Mouse (Mus musculus): ENCODE data around the gene Prss43. TPM values are rescaled to one million over a fixed set of nuclear protein-coding genes. Genes with fewer than 3 reads are reported as not detected.

The Prss43 gene
- polyA plus RNA-seq (2015; fragmentation: Nextera tagmentation; extraction: Ambion mirVana) = not detected in 2 replicates

GRCm38 (mm10) chr9:110826390-110826789 is at the start of gene Prss43:
Gene Prss43, plus strand, starts transcription at chr9:110826690.
- Histone ChIP-seq H3K9ac (ENCODE audit: low read depth, low read length) (no peak within 1 kb of the TSS), H3K4me3 (replicated peaks; ENCODE audit: low read depth, low read length) (no peak within 1 kb of the TSS), H3K9me3 (replicated peaks; ENCODE audit: low read length) (no peaks in the 10 kb centered on the region), H3K36me3 (ENCODE audit: insufficient read depth, low read length) (no peaks in the 10 kb centered on the region), H3K27ac (no peak within 1 kb of the TSS), H3K4me2 (ENCODE audit: low read length) (no peak within 1 kb of the TSS), H3K4me1 (replicated peaks; ENCODE audit: insufficient read depth, low read length) (no peaks in the 10 kb centered on the region), H3K27me3 (ENCODE audit: insufficient read depth, low read length) (no peaks in the 10 kb centered on the region)
- no peak for TF ChIP-seq CTCF (IDR thresholded peaks at IDR 0.05; ENCODE audit: low read depth)
- WGBS = 71% methylated on average over 3 of the region's 3 CpGs
- ATAC-seq (replicated peaks; ENCODE audit: low FRiP score, low read depth) (no peak), DNase-seq (ENCODE audit: low spot score) (no peak)

GRCm38 (mm10) chr9:110778100-110778499 is 48.4 kb upstream of the Prss43 start:
- Histone ChIP-seq H3K27ac (no peak overlapping the region), H3K9me3 (replicated peaks; ENCODE audit: low read length) (no peaks in the 10 kb centered on the region), H3K4me3 (replicated peaks; ENCODE audit: low read depth, low read length) (no peak overlapping the region), H3K27me3 (ENCODE audit: insufficient read depth, low read length) (no peaks in the 10 kb centered on the region), H3K4me1 (replicated peaks; ENCODE audit: insufficient read depth, low read length) (0 out of 2 replicates have a peak, but pooled peaks cover 3% of the 10 kb centered on the region), H3K4me2 (ENCODE audit: low read length) (no peak overlapping the region), H3K9ac (ENCODE audit: low read depth, low read length) (no peak overlapping the region), H3K36me3 (ENCODE audit: insufficient read depth, low read length) (no peaks in the 10 kb centered on the region)
- ATAC-seq (replicated peaks; ENCODE audit: low FRiP score, low read depth) (no peak), DNase-seq (ENCODE audit: low spot score) (no peak)
- WGBS = 69% methylated on average over 1 of the region's 1 CpGs
- no peak for TF ChIP-seq CTCF (IDR thresholded peaks at IDR 0.05; ENCODE audit: low read depth)

- no peaks in the 10 kb centered on the region for H3K9me3 ChIP-seq (replicated peaks; ENCODE audit: low read length)
- WGBS = 82% methylated on average over 7 of the region's 7 CpGs
- ATAC-seq (replicated peaks; ENCODE audit: low FRiP score, low read depth) = no peak
- no peak overlapping the region for H3K4me3 ChIP-seq (replicated peaks; ENCODE audit: low read depth, low read length)
- H3K36me3 ChIP-seq (ENCODE audit: insufficient read depth, low read length) = no peaks in the 10 kb centered on the region
- peak; percentile 28; the same call in 1 of the 2 replicates for TF ChIP-seq CTCF (IDR thresholded peaks at IDR 0.05; ENCODE audit: low read depth)
- 0 out of 2 replicates have a peak, but pooled peaks cover 3% of the 10 kb centered on the region for H3K4me1 ChIP-seq (replicated peaks; ENCODE audit: insufficient read depth, low read length)
- H3K9ac ChIP-seq (ENCODE audit: low read depth, low read length) = no peak overlapping the region
- H3K27ac ChIP-seq = no peak overlapping the region
- no peak overlapping the region for H3K4me2 ChIP-seq (ENCODE audit: low read length)
- no peak for DNase-seq (ENCODE audit: low spot score)
- H3K27me3 ChIP-seq (ENCODE audit: insufficient read depth, low read length) = no peaks in the 10 kb centered on the region
Observed at GRCm38 (mm10) chr9:110778559-110778958, 47.9 kb upstream of the Prss43 start.

GRCm38 (mm10) chr9:110779242-110779913 is 47.1 kb upstream of the Prss43 start:
- Histone ChIP-seq H3K36me3 (ENCODE audit: insufficient read depth, low read length) (no peaks in the 10 kb centered on the region), H3K27ac (no peak overlapping the region), H3K27me3 (ENCODE audit: insufficient read depth, low read length) (no peaks in the 10 kb centered on the region), H3K4me3 (replicated peaks; ENCODE audit: low read depth, low read length) (no peak overlapping the region), H3K4me1 (replicated peaks; ENCODE audit: insufficient read depth, low read length) (0 out of 2 replicates have a peak, but pooled peaks cover 3% of the 10 kb centered on the region), H3K9ac (ENCODE audit: low read depth, low read length) (no peak overlapping the region), H3K9me3 (replicated peaks; ENCODE audit: low read length) (no peaks in the 10 kb centered on the region), H3K4me2 (ENCODE audit: low read length) (no peak overlapping the region)
- peak; percentile 64 for TF ChIP-seq CTCF (IDR thresholded peaks at IDR 0.05; ENCODE audit: low read depth)
- ATAC-seq (replicated peaks; ENCODE audit: low FRiP score, low read depth) (no peak), DNase-seq (ENCODE audit: low spot score) (peak; percentile 61)
- 61% methylated on average over 5 of the region's 5 CpGs for WGBS

- DNase-seq (ENCODE audit: low spot score) = peak; percentile 93
- WGBS = under 1% methylated on average over 40 of the region's 43 CpGs
- peak overlapping the region; percentile 41 for H3K4me3 ChIP-seq (replicated peaks; ENCODE audit: low read depth, low read length)
- H3K27me3 ChIP-seq (ENCODE audit: insufficient read depth, low read length) = no peaks in the 10 kb centered on the region
- no peaks in the 10 kb centered on the region for H3K9me3 ChIP-seq (replicated peaks; ENCODE audit: low read length)
- 0 out of 2 replicates have a peak, but pooled peaks cover 3% of the 10 kb centered on the region for H3K4me1 ChIP-seq (replicated peaks; ENCODE audit: insufficient read depth, low read length)
- H3K27ac ChIP-seq = peak overlapping the region; percentile 25; the same call in 1 of the 2 replicates
- H3K4me2 ChIP-seq (ENCODE audit: low read length) = peak overlapping the region; percentile 87
- peak overlapping the region; percentile 62 for H3K9ac ChIP-seq (ENCODE audit: low read depth, low read length)
- no peaks in the 10 kb centered on the region for H3K36me3 ChIP-seq (ENCODE audit: insufficient read depth, low read length)
- ATAC-seq (replicated peaks; ENCODE audit: low FRiP score, low read depth) = peak; percentile 90
- TF ChIP-seq CTCF (IDR thresholded peaks at IDR 0.05; ENCODE audit: low read depth) = peak; percentile 97
Observed at GRCm38 (mm10) chr9:110781256-110781721, 45.2 kb upstream of the Prss43 start.

GRCm38 (mm10) chr9:110781731-110782130 is 44.8 kb upstream of the Prss43 start:
- ATAC-seq (replicated peaks; ENCODE audit: low FRiP score, low read depth) (peak; percentile 52), DNase-seq (ENCODE audit: low spot score) (peak; percentile 74)
- no peak; the same call in none of the 2 replicates for TF ChIP-seq CTCF (IDR thresholded peaks at IDR 0.05; ENCODE audit: low read depth)
- Histone ChIP-seq H3K27ac (peak overlapping the region; percentile 25; the same call in 1 of the 2 replicates), H3K27me3 (ENCODE audit: insufficient read depth, low read length) (no peaks in the 10 kb centered on the region), H3K4me3 (replicated peaks; ENCODE audit: low read depth, low read length) (peak overlapping the region; percentile 41), H3K4me1 (replicated peaks; ENCODE audit: insufficient read depth, low read length) (0 out of 2 replicates have a peak, but pooled peaks cover 3% of the 10 kb centered on the region), H3K9me3 (replicated peaks; ENCODE audit: low read length) (no peaks in the 10 kb centered on the region), H3K4me2 (ENCODE audit: low read length) (peak overlapping the region; percentile 87), H3K9ac (ENCODE audit: low read depth, low read length) (peak overlapping the region; percentile 62), H3K36me3 (ENCODE audit: insufficient read depth, low read length) (no peaks in the 10 kb centered on the region)
- WGBS = under 1% methylated on average over 23 of the region's 23 CpGs

Measured in kidney, postnatal 0 days (tissue).